Mouse (Mus musculus) brain, embryonic 14.5 days (tissue): ENCODE results near the gene Smn1.

ENCODE experiments used
- CTCF ChIP-seq: fragments of 200-500 bp; IDR thresholded peaks from 2 replicates; pipeline ENCODE4 v1.5.1; 2012; ENCODE audit warnings: inconsistent platforms, mild to moderate bottlenecking, moderate library complexity, borderline replicate concordance; ENCODE audit not compliant: insufficient read depth, insufficient read length; ENCODE audit errors: extremely low read depth
- POLR2A ChIP-seq: fragments of 200-500 bp; IDR thresholded peaks from 2 replicates; pipeline ENCODE4 v1.6.1; 2012; ENCODE audit warnings: mild to moderate bottlenecking, inconsistent platforms, borderline replicate concordance; ENCODE audit not compliant: poor library complexity, insufficient read depth, insufficient read length, severe bottlenecking; ENCODE audit errors: extremely low read depth

GRCm38 (mm10) chr13:100112218-100112972, 12.3 kb upstream of the Smn1 start:
- no peak for TF ChIP-seq POLR2A
- no peak for TF ChIP-seq CTCF
